Mouse (Mus musculus): Measurements from ENCODE around the gene Tnni1.
A peak's percentile ranks its signal among the peaks of the same experiment; 100 is the strongest.

Gene Tnni1

GRCm38 (mm10) chr1:135811016-135811646 is 31.9 kb downstream of the Tnni1 start:
- DNase-seq, result peak; percentile 68 to 69

- DNase-seq, result no peak
These were observed 33.0 kb downstream of the Tnni1 start for GRCm38 (mm10) chr1:135812205-135812604.

GRCm38 (mm10) chr1:135812618-135813017 is 33.4 kb downstream of the Tnni1 start:
- no peak for DNase-seq

- DNase-seq, result no peak
These were observed 33.8 kb downstream of the Tnni1 start for GRCm38 (mm10) chr1:135813071-135813470.

- DNase-seq, result peak; percentile 41 to 44
These were observed 34.6 kb downstream of the Tnni1 start for GRCm38 (mm10) chr1:135813687-135814395.

- DNase-seq, result no peak
These were observed 35.3 kb downstream of the Tnni1 start for GRCm38 (mm10) chr1:135814531-135814930.

GRCm38 (mm10) chr1:135817595-135817994 is 38.4 kb downstream of the Tnni1 start:
- DNase-seq, result no peak

- no peak for DNase-seq
These were observed 39.4 kb downstream of the Tnni1 start, which contains the start of gene Lad1 for GRCm38 (mm10) chr1:135818481-135819086. TSS of gene Lad1 (plus strand) at chr1:135818598.

- no peak for DNase-seq
These were observed 40.8 kb downstream of the Tnni1 start for GRCm38 (mm10) chr1:135820071-135820470.

- DNase-seq, result no peak
These were observed 41.6 kb downstream of the Tnni1 start for GRCm38 (mm10) chr1:135820736-135821364.

GRCm38 (mm10) chr1:135821780-135822179 is 42.5 kb downstream of the Tnni1 start:
- no peak for DNase-seq

- DNase-seq, result no peak
These were observed 49.7 kb downstream of the Tnni1 start for GRCm38 (mm10) chr1:135828918-135829317.

GRCm38 (mm10) chr1:135834206-135834859 is 55.1 kb downstream of the Tnni1 start:
- no peak for DNase-seq

- no peak for DNase-seq
These were observed 55.7 kb downstream of the Tnni1 start for GRCm38 (mm10) chr1:135834983-135835382.

GRCm38 (mm10) chr1:135835716-135836483 is 56.7 kb downstream of the Tnni1 start, which contains the start of gene Tnnt2:
TSS of gene Tnnt2 (plus strand) at chr1:135836354.
- DNase-seq, result no peak

- no peak for DNase-seq
These were observed 59.4 kb downstream of the Tnni1 start for GRCm38 (mm10) chr1:135838626-135839025.

GRCm38 (mm10) chr1:135839065-135839464 is 59.8 kb downstream of the Tnni1 start:
- no peak for DNase-seq

- DNase-seq, result no peak
These were observed 61.6 kb downstream of the Tnni1 start for GRCm38 (mm10) chr1:135840675-135841395.

- no peak for DNase-seq
These were observed 64.5 kb downstream of the Tnni1 start for GRCm38 (mm10) chr1:135843519-135844262.

- no peak for DNase-seq
These were observed 65.2 kb downstream of the Tnni1 start for GRCm38 (mm10) chr1:135844481-135844880.

GRCm38 (mm10) chr1:135846632-135847031 is 67.4 kb downstream of the Tnni1 start:
- DNase-seq, result no peak
